Comparison of ENCODE assay signal across 10 mouse cellular contexts in genomic region chr1:118910693-118911426, GRCm38 (mm10).
A peak's percentile ranks its signal among the peaks of the same experiment; 100 is the strongest.
DNase-seq lines count a peak whose midpoint lies in the region; ATAC-seq and TF ChIP-seq lines count a peak whose summit lies in the region.
"Had no signal": no experiment of that assay in that cellular context is flagged by ENCODE, and none has a peak within 500 bp of the region (broad histone marks: within the 10 kb centered on the region; RNA-seq: fewer than 3 reads in every experiment).

No protein-coding gene starts in this region.

- H3K9ac ChIP-seq in forebrain, embryonic 14.5 days (ENCODE audit: low read length), result no peak overlapping the region
- no peak overlapping the region for H3K9ac ChIP-seq in midbrain, embryonic 11.5 days (ENCODE audit: low read length)

- H3K9me3 ChIP-seq in forebrain, embryonic 14.5 days (replicated peaks; ENCODE audit: control insufficient read depth, low read length), result no peaks in the 10 kb centered on the region
- H3K9me3 ChIP-seq in midbrain, embryonic 11.5 days (ENCODE audit: control insufficient read depth, low read length), result no peaks in the 10 kb centered on the region

- H3K4me2 ChIP-seq in forebrain, embryonic 14.5 days (ENCODE audit: low read length), result peak overlapping the region; percentile 29; the same call in 1 of the 2 replicates
- peak overlapping the region; percentile 10; the same call in 1 of the 2 replicates for H3K4me2 ChIP-seq in midbrain, embryonic 11.5 days

- no peak overlapping the region for H3K4me3 ChIP-seq in layer of hippocampus, adult 2 months
- no peak overlapping the region for H3K4me3 ChIP-seq in forebrain, embryonic 14.5 days (ENCODE audit: low read depth, low read length)
- no peak overlapping the region for H3K4me3 ChIP-seq in midbrain, embryonic 11.5 days (ENCODE audit: low read depth, low read length)

- WGBS in forebrain, embryonic 14.5 days, result 1% methylated on average over 13 of the region's 13 CpGs
- 8% methylated on average over 13 of the region's 13 CpGs for whole genome bisulfite sequencing in midbrain, embryonic 11.5 days

- peak overlapping the region; percentile 75 for H3K27ac ChIP-seq in layer of hippocampus, adult 2 months
- H3K27ac ChIP-seq in forebrain, embryonic 14.5 days (ENCODE audit: low read depth, low read length), result peak overlapping the region; percentile 79
- H3K27ac ChIP-seq in midbrain, embryonic 11.5 days (ENCODE audit: low read depth, low read length), result peak overlapping the region; percentile 64

- DNase-seq in layer of hippocampus, adult 2 months (ENCODE audit: low spot score in 2 of 2), result no peak
- no peak for DNase-seq in layer of hippocampus, postnatal 36 days
- peak; percentile 88 for DNase-seq in forebrain, embryonic 14.5 days (ENCODE audit: low spot score)
- DNase-seq in midbrain, embryonic 11.5 days (ENCODE audit: low spot score, missing footprints), result peak; percentile 94
- DNase-seq in gastrocnemius, postnatal 36 days, result no peak
- DNase-seq in spleen, postnatal 4 days (ENCODE audit: low spot score in 2 of 2), result no peak
- no peak for DNase-seq in heart, postnatal 36 days
- DNase-seq in adrenal gland, postnatal 4 days (ENCODE audit: low spot score in 2 of 2), result no peak
- DNase-seq: layer of hippocampus, adult 9-11 months; lung, postnatal 36 days had no signal

- intact Hi-C loops in gastrocnemius, postnatal 36 days (cut with DNase I), result no loop called here
- intact Hi-C loops in heart, postnatal 36 days (cut with DNase I), result no loop called here

- peaks cover 54% of the 10 kb centered on the region for H3K4me1 ChIP-seq in forebrain, embryonic 14.5 days (ENCODE audit: control insufficient read depth, insufficient read depth, low read length)
- peaks cover 50% of the 10 kb centered on the region for H3K4me1 ChIP-seq in midbrain, embryonic 11.5 days (ENCODE audit: control insufficient read depth, insufficient read depth, low read length)

- no peak for TF ChIP-seq CTCF in layer of hippocampus, adult 2 months (conservative IDR thresholded peaks at IDR 0.05)

- ATAC-seq in forebrain, embryonic 14.5 days, result peak; percentile 80
- peak; percentile 74 for ATAC-seq in midbrain, embryonic 11.5 days (ENCODE audit: low FRiP score)

- H3K27me3 ChIP-seq in forebrain, embryonic 14.5 days (replicated peaks; ENCODE audit: control insufficient read depth, insufficient read depth, low read length), result no peaks in the 10 kb centered on the region
- H3K27me3 ChIP-seq in midbrain, embryonic 11.5 days (ENCODE audit: control insufficient read depth, insufficient read depth, low read length), result no peaks in the 10 kb centered on the region; the same call in 1 of the 2 replicates

- no peaks in the 10 kb centered on the region for H3K36me3 ChIP-seq in forebrain, embryonic 14.5 days (ENCODE audit: control insufficient read depth, insufficient read depth, low read length)
- H3K36me3 ChIP-seq in midbrain, embryonic 11.5 days (ENCODE audit: control insufficient read depth, insufficient read depth, low read length), result no peaks in the 10 kb centered on the region

Comparison
In these comparisons a context has a peak if more than half of its experiments do, and no peak if none do; other contexts are left out.
1. DNase-seq: peak in forebrain, embryonic 14.5 days (single experiment) and midbrain, embryonic 11.5 days (single experiment); none in layer of hippocampus, adult 2 months (0 of 2), layer of hippocampus, postnatal 36 days (0 of 2), gastrocnemius, postnatal 36 days (0 of 2), spleen, postnatal 4 days (0 of 2), heart, postnatal 36 days (0 of 2) and adrenal gland, postnatal 4 days (0 of 2).
2. Peak in every context shown above with its lines, with median percentiles within 50 percentile points of each other: H3K27ac ChIP-seq.